Mouse (Mus musculus) liver, embryonic 14.5 days (tissue): ENCODE data around the gene Cenpi. TPM values are rescaled to one million over a fixed set of nuclear protein-coding genes. Genes with fewer than 3 reads are reported as not detected.

Experiments
- ATAC-seq: fragments of 200-750 bp; cut with Nextera tagmentation; 2 replicates; pipeline ENCODE4 v1.8.0; 2017; ENCODE audit warnings: moderate number of reproducible peaks, mild to moderate bottlenecking, moderate library complexity; ENCODE audit not compliant: insufficient read depth
- DNase-seq, 3 experiments: peaks; one replicate each; pipeline ENCODE4 v3.0.0-alpha.2; 2012 to 2013; ENCODE audit warnings: low read depth in 3 of 3, low spot score in 3 of 3
- H3K27ac ChIP-seq: fragments of 300-500 bp; sonication (generic); 2 replicates; pipeline ENCODE4 v1.5.1; 2014; ENCODE audit warnings: moderate library complexity, mild to moderate bottlenecking, control low read depth, inconsistent platforms
- H3K27me3 ChIP-seq: fragments of 300-500 bp; sonication (generic); 2 replicates; pipeline ENCODE4 v1.6.1; 2014; ENCODE audit warnings: mild to moderate bottlenecking, low read length, moderate library complexity; ENCODE audit not compliant: control insufficient read depth, insufficient read depth
- H3K36me3 ChIP-seq: fragments of 300-500 bp; sonication (generic); replicated peaks from 2 replicates; pipeline ENCODE4 v1.6.1; 2014; ENCODE audit warnings: low read depth; ENCODE audit not compliant: control insufficient read depth, insufficient read depth
- H3K4me1 ChIP-seq, 2 experiments: fragments of 200-500 bp in 1 of 2; fragments of 300-500 bp in 1 of 2; sonication (generic) in 1 of 2; replicated peaks; 2 replicates each; pipeline ENCODE4 v1.6.1; 2012 to 2014; ENCODE audit warnings: antibody characterized with exemption in 1 of 2, inconsistent platforms in 1 of 2, low read length in 1 of 2; ENCODE audit not compliant: control insufficient read depth in 2 of 2, insufficient read depth in 2 of 2
- H3K4me2 ChIP-seq: fragments of 300-500 bp; sonication (generic); 2 replicates; pipeline ENCODE4 v1.6.1; 2014; ENCODE audit warnings: low read depth, mild to moderate bottlenecking, control low read depth, moderate library complexity
- H3K4me3 ChIP-seq, 2 experiments: fragments of 200-500 bp in 1 of 2; fragments of 300-500 bp in 1 of 2; sonication (generic) in 1 of 2; 2 replicates each; pipeline ENCODE4 v1.5.1; 2012 to 2014; ENCODE audit warnings: low read depth in 2 of 2, low read length in 2 of 2, mild to moderate bottlenecking in 2 of 2, control low read depth in 1 of 2, inconsistent platforms in 1 of 2, moderate library complexity in 1 of 2; ENCODE audit not compliant: insufficient read depth in 1 of 2
- H3K9ac ChIP-seq: fragments of 300-500 bp; sonication (generic); replicated peaks from 2 replicates; pipeline ENCODE4 v1.6.1; 2014; ENCODE audit warnings: mild to moderate bottlenecking, control low read depth, moderate library complexity
- H3K9me3 ChIP-seq: fragments of 300-500 bp; sonication (generic); 2 replicates; pipeline ENCODE4 v1.6.1; 2016; ENCODE audit warnings: low read length, mixed read lengths; ENCODE audit not compliant: control insufficient read depth
- CTCF ChIP-seq: IDR thresholded peaks from 2 replicates; pipeline ENCODE4 v1.5.1; 2016; ENCODE audit warnings: antibody characterized with exemption, low read depth, control low read depth
- EP300 ChIP-seq: IDR thresholded peaks from 2 replicates; pipeline ENCODE4 v1.6.1; 2016; ENCODE audit warnings: antibody characterized with exemption, low read depth
- WGBS: fragments of 180-500 bp; shearing (Covaris S2); extraction: QIAGEN DNeasy Blood & Tissue Kit; methylation state at CpG from one replicate; pipeline ENCODE4 v1.1.7; 2014; ENCODE audit not compliant: insufficient replicate concordance; 5-methylcytosine and 5-hydroxymethylcytosine counted together
- polyA plus RNA-seq, 2 experiments: library from polyadenylated mRNA; depleted of rRNA in 1 of 2; stranded (reverse) in 1 of 2; unstranded in 1 of 2; fragments of >200 nt; fragmentation: Nextera tagmentation in 1 of 2; extraction: Ambion mirVana in 1 of 2; gene quantifications; 2 replicates each; pipeline versions ENCODE4 v1.2.1 to v1.2.3; 2012 to 2014

Cenpi gene
- polyA plus RNA-seq, 2 experiments: 11.1 to 30.5 TPM

DNA sequence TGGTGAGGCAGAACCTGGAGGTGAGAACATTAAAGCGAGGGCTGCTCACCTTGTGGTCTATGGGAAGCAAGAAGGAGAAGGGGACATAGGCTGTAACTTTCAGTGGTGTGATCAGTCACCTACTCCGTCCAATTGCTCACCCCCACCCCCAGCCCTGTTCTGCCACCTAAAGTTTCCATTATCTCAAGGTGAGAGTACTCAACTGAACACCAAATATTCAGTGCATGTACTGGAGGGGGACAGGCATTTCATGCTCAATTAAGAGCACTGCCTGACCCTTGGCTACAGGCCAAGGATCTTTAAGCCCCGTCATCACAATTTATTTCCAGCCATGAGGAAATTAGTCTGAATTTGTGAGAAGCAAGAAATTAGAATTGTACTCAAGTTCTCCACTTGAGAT is 58.7 kb downstream of the Cenpi start:
- DNase-seq: no peak
- WGBS: 68% methylated on average over 3 of the region's 3 CpGs
- no peak for TF ChIP-seq CTCF
- no peak for TF ChIP-seq EP300

DNA sequence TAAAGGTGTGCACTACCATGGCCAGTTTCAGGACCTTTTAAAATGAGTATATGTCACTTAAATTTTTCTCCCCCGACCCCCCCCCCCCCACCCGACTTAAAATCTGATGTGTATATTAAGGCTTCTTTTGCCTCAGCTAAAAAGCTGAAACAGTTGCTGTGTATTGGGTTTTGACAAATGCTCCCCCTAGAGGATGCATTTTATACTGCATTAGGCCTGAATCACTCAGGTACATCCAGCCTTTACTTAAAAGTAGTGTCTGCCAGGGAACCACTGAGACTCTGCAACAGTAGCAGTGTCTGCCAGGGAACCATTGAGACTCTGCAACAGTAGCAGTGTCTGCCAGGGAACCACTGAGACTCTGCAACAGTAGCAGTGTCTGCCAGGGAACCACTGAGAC is 63.4 kb downstream of the Cenpi start:
- H3K9ac ChIP-seq: no peak overlapping the region
- ATAC-seq: no peak
- TF ChIP-seq CTCF (peak; percentile 38; the same call in 1 of the 2 replicates), EP300 (no peak)
- WGBS: 8% methylated on average over 2 of the region's 2 CpGs
- H3K4me2 ChIP-seq: no peak overlapping the region
- no peaks in the 10 kb centered on the region for H3K9me3 ChIP-seq
- no peak overlapping the region for H3K27ac ChIP-seq
- H3K4me1 ChIP-seq: no peaks in the 10 kb centered on the region
- no peaks in the 10 kb centered on the region for H3K27me3 ChIP-seq
- no peaks in the 10 kb centered on the region for H3K36me3 ChIP-seq
- no peak overlapping the region for H3K4me3 ChIP-seq
- no peak for DNase-seq

More for the DNA sequence above, 58.7 kb downstream of the Cenpi start:
- peaks cover 2% of the 10 kb centered on the region for H3K36me3 ChIP-seq
- ATAC-seq: no peak
- H3K4me3 ChIP-seq: no peak overlapping the region
- H3K4me2 ChIP-seq: no peak overlapping the region
- no peaks in the 10 kb centered on the region for H3K4me1 ChIP-seq
- H3K27ac ChIP-seq: no peak overlapping the region
- H3K9me3 ChIP-seq: no peaks in the 10 kb centered on the region
- H3K27me3 ChIP-seq: no peaks in the 10 kb centered on the region
- no peak overlapping the region for H3K9ac ChIP-seq

DNA sequence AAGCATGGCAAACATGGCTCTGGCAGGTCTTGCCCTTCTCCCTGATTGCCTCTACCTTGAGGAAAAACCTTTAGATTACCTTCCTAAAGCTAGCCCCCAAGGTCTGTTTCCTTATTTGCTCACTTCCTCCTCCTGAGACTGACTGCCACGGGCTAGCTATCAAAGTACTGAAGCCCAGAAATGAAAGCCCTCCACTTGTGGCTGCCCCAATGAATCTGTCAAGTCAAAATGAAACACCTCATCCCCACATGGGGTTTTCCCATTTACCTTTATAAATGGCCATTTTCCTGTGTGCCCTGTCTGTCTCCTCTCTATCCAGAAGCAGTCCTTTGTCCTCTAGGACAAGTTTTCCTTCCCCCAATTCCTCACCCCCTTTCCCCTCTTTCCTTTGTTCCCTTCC is 66.3 kb downstream of the Cenpi start:
- Histone ChIP-seq H3K27me3 (no peaks in the 10 kb centered on the region), H3K9me3 (no peaks in the 10 kb centered on the region), H3K27ac (no peak overlapping the region), H3K4me3 (no peak overlapping the region), H3K9ac (no peak overlapping the region), H3K4me1 (no peaks in the 10 kb centered on the region), H3K36me3 (no peaks in the 10 kb centered on the region), H3K4me2 (no peak overlapping the region)
- DNase-seq (no peak), ATAC-seq (no peak)
- WGBS: 7% methylated on average over 1 of the region's 1 CpGs
- TF ChIP-seq EP300 (no peak), CTCF (no peak)

DNA sequence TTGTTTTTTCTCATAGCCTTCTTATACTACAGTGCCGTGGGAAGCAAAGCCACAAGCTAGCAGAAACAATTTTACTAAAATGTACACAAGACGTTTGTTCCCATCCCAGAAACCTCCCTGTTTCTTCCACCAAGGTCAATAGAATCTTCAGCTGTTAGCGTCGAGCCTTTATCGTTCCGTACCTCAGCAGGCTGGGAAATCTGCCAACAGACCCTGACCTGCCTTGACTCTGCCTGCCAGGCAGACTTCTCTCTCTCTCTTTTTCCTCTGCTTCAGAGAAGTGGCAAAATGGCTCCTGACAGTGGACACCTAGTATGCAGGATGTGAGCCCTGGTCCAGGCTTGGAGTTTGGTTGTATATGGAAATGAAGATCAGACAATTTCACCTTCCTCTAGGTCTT is 77.0 kb downstream of the Cenpi start:
- Histone ChIP-seq H3K27me3 (no peaks in the 10 kb centered on the region), H3K4me2 (no peak overlapping the region), H3K36me3 (no peaks in the 10 kb centered on the region), H3K4me1 (no peaks in the 10 kb centered on the region), H3K9ac (no peak overlapping the region), H3K27ac (no peak overlapping the region), H3K9me3 (no peaks in the 10 kb centered on the region), H3K4me3 (no peak overlapping the region)
- ATAC-seq (no peak), DNase-seq (no peak)
- WGBS: 67% methylated on average over 6 of the region's 6 CpGs
- no peak for TF ChIP-seq CTCF
- TF ChIP-seq EP300: no peak

DNA sequence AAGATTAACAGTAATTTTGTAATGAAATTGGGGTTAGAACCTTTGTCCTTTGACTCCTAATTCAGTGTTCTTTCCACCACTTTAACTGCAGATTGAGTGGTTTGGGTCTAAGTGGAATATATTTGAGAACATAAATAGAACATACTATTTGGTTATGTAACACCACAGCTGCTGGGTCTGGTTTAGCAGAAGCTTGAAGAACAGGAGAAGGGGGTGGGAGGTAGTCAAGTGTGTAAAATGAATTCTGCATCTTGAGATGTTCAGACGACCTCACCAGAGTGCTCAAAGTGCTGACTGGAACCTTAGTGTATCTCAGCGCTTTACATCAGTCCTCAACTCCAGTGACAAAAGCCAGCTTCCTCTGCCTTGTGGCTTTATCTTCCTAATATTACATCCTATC is 91.1 kb downstream of the Cenpi start:
- Histone ChIP-seq H3K9ac (no peak overlapping the region), H3K4me1 (no peaks in the 10 kb centered on the region), H3K27me3 (no peaks in the 10 kb centered on the region), H3K27ac (no peak overlapping the region), H3K4me2 (no peak overlapping the region), H3K4me3 (no peak overlapping the region), H3K36me3 (no peaks in the 10 kb centered on the region), H3K9me3 (no peaks in the 10 kb centered on the region)
- no peak for ATAC-seq
- no peak for TF ChIP-seq EP300
- no peak for TF ChIP-seq CTCF
- 54% methylated on average over 2 of the region's 2 CpGs for WGBS
- DNase-seq: no peak
